Mouse (Mus musculus): ENCODE measurements around the gene Ntrk1.

The Ntrk1 gene

GRCm38 (mm10) chr3:87752567-87752966, 42.4 kb downstream of the Ntrk1 start:
- DNase-seq (ENCODE audit: low spot score) = no peak

- DNase-seq (ENCODE audit: low spot score) = no peak
These were observed 45.0 kb downstream of the Ntrk1 start for GRCm38 (mm10) chr3:87749977-87750376.

GRCm38 (mm10) chr3:87749036-87749435, 45.9 kb downstream of the Ntrk1 start:
- DNase-seq (ENCODE audit: low spot score) = peak; percentile 74

- no peak for DNase-seq (ENCODE audit: low spot score)
These were observed 46.5 kb downstream of the Ntrk1 start, which contains the start of gene Lrrc71 for GRCm38 (mm10) chr3:87748431-87748830. TSS of gene Lrrc71 (minus strand) at chr3:87748625.

GRCm38 (mm10) chr3:87745036-87745659, 49.8 kb downstream of the Ntrk1 start:
- DNase-seq (ENCODE audit: low spot score) = no peak

GRCm38 (mm10) chr3:87743927-87744326, 51.0 kb downstream of the Ntrk1 start:
- DNase-seq (ENCODE audit: low spot score) = no peak

GRCm38 (mm10) chr3:87742735-87743134, 52.2 kb downstream of the Ntrk1 start:
- DNase-seq (ENCODE audit: low spot score) = no peak

GRCm38 (mm10) chr3:87742013-87742412, 52.9 kb downstream of the Ntrk1 start:
- DNase-seq (ENCODE audit: low spot score) = no peak

GRCm38 (mm10) chr3:87738906-87739305, 56.1 kb downstream of the Ntrk1 start:
- no peak for DNase-seq (ENCODE audit: low spot score)

GRCm38 (mm10) chr3:87735335-87735734, 59.6 kb downstream of the Ntrk1 start:
- no peak for DNase-seq (ENCODE audit: low spot score)

- DNase-seq (ENCODE audit: low spot score) = no peak
These were observed 60.8 kb downstream of the Ntrk1 start for GRCm38 (mm10) chr3:87733984-87734761.

- no peak for DNase-seq (ENCODE audit: low spot score)
These were observed 61.9 kb downstream of the Ntrk1 start for GRCm38 (mm10) chr3:87733098-87733497.

GRCm38 (mm10) chr3:87728696-87729095, 66.3 kb downstream of the Ntrk1 start:
- DNase-seq (ENCODE audit: low spot score) = no peak
